Mouse (Mus musculus): ENCODE data around the gene Polr2l. TPM values are rescaled to one million over a fixed set of nuclear protein-coding genes. Genes with fewer than 3 reads are reported as not detected.
"Not testable (repeated sequence)": the region's sequence is repeated elsewhere in the genome, so short reads cannot be mapped to it uniquely, and the experiment has no call there.

The Polr2l gene
- polyA plus RNA-seq, 1 experiment from 2014 or later = 84.0 TPM

DNA sequence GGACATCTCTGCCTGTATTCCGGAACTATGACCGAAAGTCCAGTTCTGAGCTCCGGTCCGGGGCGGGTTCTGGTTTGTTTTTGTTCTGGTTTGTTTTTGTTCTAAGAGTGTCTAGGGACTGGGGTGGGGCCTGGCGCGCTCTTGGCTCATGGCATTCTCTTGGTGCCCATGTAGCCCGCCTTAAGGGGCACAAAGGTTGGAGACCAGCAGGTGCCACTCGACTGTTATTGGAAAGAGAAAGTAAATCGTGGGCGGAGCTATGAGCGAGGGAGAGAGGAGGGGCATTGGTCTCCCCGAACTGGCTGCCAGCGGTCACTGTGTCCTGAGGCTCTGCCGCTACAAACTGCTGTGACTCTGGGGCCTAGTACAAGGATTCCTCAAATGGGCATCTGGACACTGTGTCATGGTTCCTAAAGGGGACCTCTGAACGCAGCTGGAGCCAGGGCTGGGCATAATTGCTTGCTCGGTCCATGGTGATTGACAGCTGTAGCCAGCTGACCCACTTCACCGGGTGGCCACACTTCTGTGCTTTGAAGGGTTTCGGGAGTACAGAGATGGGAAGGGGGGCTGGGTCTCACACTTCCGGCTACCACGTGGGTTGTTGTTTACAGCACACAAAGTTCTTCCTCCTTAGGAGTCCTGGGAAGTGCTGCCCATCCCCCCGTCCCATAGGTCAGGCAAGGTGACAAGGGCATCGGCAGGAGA, 19.2 kb downstream of the Polr2l start:
- Histone ChIP-seq H3K9me3 (no peaks in the 10 kb centered on the region), H3K4me3 (peak overlapping the region; percentile 78), H3K27ac (replicated peaks) (peak overlapping the region; percentile 78), H3K36me3 (replicated peaks) (peaks cover 35% of the 10 kb centered on the region), H3K27me3 (replicated peaks; ENCODE audit: low read depth, poor library complexity, severe bottlenecking) (peaks cover 46% of the 10 kb centered on the region), H3K4me1 (peaks cover 25% of the 10 kb centered on the region)
- DNase-seq (ENCODE audit: low spot score) = peak; percentile 55
- WGBS = under 1% methylated on average over 23 of the region's 23 CpGs

DNA sequence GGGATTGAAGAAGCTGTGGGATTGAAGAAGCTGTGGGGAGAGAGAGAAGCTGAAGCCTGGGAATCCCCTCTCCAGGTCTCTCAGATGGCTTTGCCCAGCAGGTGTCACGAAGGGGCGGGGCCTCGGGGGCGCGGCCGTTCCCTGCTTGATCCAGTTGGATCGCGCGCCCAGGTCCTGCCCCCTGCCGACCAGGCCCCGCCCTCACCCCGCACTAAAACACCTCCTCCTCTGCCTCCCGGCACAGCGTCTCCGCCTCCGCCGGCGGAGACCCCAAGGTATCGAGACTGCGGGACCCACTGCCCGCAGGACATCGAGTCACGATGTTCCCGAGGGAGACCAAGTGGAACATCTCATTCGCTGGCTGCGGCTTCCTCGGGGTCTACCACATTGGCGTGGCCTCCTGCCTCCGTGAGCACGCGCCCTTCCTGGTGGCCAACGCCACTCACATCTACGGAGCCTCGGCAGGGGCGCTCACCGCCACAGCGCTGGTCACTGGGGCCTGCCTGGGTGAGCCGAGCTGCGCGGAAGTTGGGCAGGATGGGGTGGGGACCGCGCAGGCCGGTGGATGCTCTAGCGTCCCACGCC, 19.9 kb downstream of the Polr2l start, which contains the start of gene Pnpla2:
TSS of gene Pnpla2 (plus strand) at position 232 of the 585 bp plus-strand sequence.
- peaks cover 25% of the 10 kb centered on the region for H3K4me1 ChIP-seq
- under 1% methylated on average over 45 of the region's 45 CpGs for WGBS
- H3K4me3 ChIP-seq = peak within 1 kb of the TSS; percentile 78
- H3K27ac ChIP-seq (replicated peaks) = peak within 1 kb of the TSS; percentile 78
- H3K9me3 ChIP-seq = no peaks in the 10 kb centered on the region
- peaks cover 39% of the 10 kb centered on the region for H3K27me3 ChIP-seq (replicated peaks; ENCODE audit: low read depth, poor library complexity, severe bottlenecking)
- H3K36me3 ChIP-seq (replicated peaks) = peaks cover 43% of the 10 kb centered on the region
- DNase-seq (ENCODE audit: low spot score) = peak; percentile 95

DNA sequence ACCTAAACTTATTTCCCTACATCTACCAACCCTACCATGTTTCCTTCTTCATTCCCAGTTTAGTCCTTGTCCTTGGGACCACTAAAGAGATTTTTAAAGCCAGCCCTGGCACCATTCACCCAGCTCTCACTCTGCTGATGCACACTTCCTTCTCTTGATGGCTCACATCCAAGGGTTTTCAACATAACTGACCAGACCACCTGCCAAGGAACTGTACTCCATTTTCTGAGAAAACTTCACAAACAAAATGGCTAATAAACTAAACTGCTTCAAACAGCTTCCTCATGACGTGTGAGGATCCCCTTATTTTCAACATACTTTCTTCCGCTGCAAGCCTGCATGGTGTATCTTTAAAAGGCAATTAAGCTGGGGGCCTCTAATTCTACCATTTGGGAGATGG, 21.3 kb downstream of the Polr2l start:
- Histone ChIP-seq H3K4me3 (no peak overlapping the region), H3K4me1 (peaks cover 34% of the 10 kb centered on the region), H3K27ac (replicated peaks) (no peak overlapping the region), H3K27me3 (replicated peaks; ENCODE audit: low read depth, poor library complexity, severe bottlenecking) (peaks cover 25% of the 10 kb centered on the region), H3K36me3 (replicated peaks) (peaks cover 46% of the 10 kb centered on the region), H3K9me3 (no peaks in the 10 kb centered on the region)
- 80% methylated on average over 2 of the region's 2 CpGs for WGBS
- no peak for DNase-seq (ENCODE audit: low spot score)

DNA sequence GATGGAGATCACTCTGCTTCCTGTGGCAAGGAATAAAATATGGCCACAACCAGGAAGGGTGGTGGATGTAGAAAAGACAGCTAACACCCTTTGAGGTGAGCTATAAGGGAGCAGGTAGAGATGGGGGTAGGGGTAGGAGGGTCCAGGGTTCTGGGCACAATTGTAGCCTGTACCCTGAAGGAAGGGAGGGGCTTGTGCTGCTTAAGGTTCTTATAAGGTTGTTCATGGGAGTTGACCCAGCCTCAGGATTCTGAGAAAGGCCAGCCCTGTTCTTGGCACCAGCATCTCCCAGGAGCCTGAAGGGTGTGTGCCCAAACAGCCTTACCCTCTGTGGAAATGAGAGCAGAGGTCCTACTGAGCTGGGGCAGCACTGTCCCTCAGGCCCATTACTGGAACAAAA, 23.0 kb downstream of the Polr2l start:
- peaks cover 9% of the 10 kb centered on the region; the same call in 1 of the 2 replicates for H3K27me3 ChIP-seq (replicated peaks; ENCODE audit: low read depth, poor library complexity, severe bottlenecking)
- H3K4me1 ChIP-seq = peaks cover 40% of the 10 kb centered on the region
- no peak overlapping the region for H3K4me3 ChIP-seq
- H3K27ac ChIP-seq (replicated peaks) = no peak overlapping the region
- no peaks in the 10 kb centered on the region for H3K9me3 ChIP-seq
- DNase-seq (ENCODE audit: low spot score) = no peak
- H3K36me3 ChIP-seq (replicated peaks) = peaks cover 47% of the 10 kb centered on the region

DNA sequence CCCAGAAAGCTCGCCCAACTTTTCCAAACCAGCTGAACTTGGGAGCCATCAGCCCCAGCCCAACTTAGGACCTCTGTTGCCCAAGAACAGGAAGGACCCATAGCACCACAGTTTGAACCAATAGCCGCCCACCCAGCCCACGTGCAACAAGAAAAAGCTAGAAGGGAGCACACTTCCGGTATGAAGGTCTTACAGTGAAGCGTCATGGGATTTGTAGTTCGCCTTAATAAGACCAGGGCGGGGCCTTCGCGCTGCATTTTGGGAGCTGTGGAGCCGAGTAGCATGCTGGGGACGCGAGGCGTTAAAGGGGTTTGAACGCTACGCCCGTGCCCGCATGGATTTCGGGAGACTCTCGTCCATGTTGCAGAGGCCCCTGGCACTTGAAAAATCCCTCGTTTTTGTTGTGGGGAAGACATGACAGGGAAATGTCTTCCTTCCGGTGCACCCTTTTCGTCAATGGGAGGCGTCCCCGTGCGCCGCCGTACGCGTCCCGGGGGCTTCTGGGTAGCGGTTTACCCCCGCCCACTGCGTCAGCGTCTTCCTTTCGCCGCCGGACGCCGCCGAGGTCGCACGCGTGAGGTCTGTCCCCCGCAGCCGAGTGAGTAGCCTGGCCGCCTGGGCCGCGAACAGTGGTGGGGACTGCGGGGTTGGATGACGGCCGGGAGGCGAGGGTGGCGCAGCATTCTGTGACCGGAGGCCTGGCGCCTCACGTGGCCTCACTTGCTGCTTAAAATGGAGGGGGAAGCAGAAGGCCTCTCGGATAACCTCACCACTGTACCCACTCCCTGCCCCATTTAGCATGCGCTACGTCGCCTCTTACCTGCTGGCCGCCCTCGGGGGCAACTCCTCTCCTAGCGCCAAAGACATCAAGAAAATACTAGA, 27.6 kb downstream of the Polr2l start, which contains the start of gene Rplp2:
TSS of gene Rplp2 (plus strand) at position 261 of the 882 bp plus-strand sequence.
- Histone ChIP-seq H3K4me3 (peak within 1 kb of the TSS; percentile 96), H3K36me3 (replicated peaks) (peaks cover 45% of the 10 kb centered on the region), H3K9me3 (no peaks in the 10 kb centered on the region), H3K4me1 (peaks cover 37% of the 10 kb centered on the region), H3K27ac (replicated peaks) (peak within 1 kb of the TSS; percentile 95), H3K27me3 (replicated peaks; ENCODE audit: low read depth, poor library complexity, severe bottlenecking) (no peaks in the 10 kb centered on the region)
- WGBS = under 1% methylated on average over 63 of the region's 63 CpGs
- peak; percentile 94 for DNase-seq (ENCODE audit: low spot score)

DNA sequence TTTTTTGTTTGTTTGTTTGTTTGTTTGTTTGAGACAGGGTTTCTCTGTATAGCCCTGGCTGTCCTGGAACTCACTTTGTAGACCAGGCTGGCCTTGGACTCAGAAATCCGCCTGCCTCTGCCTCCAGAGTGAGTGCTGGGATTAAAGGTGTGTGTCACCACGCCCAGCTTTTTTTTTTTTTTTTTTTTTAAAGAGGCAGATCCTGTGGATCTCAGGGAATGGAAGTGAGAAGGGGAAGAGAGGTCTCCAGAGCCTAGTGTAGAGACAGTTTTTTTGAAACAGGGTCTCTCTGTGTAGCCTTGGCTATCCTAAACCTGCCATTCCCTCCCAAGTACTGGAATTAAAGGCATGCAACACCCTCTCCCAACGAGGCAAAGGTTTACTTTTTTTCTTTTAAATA, 28.6 kb downstream of the Polr2l start:
- not testable (repeated sequence) for H3K9me3 ChIP-seq; DNase-seq (ENCODE audit: low spot score); H3K27me3 ChIP-seq (replicated peaks; ENCODE audit: low read depth, poor library complexity, severe bottlenecking)
- Histone ChIP-seq H3K4me3 (peak overlapping the region; percentile 96), H3K27ac (replicated peaks) (0 out of 2 replicates have a peak overlapping the region, but pooled peaks have one; percentile 95), H3K4me1 (peaks cover 47% of the 10 kb centered on the region), H3K36me3 (replicated peaks) (peaks cover 45% of the 10 kb centered on the region)
- WGBS = 86% methylated on average over 3 of the region's 3 CpGs

DNA sequence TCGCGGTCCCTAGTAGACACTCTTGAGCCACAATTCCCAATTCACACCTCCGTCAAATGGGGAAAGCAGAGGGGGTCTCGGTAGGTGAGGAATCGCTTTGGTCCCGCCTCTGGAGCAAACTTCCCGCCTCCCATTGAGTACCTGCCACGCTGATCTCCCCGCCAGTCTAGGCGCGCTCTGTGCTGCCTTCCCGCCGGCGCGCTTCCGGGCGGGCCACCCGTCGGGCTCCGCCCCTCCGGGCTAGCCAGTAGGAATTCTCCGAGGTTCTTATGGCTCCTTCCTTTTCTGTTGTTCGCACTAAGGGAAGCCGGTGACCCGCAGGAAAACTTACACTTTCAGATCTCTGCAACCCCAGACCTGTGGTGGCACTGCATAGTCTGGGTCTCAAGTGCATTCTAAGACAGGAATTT, 31.1 kb downstream of the Polr2l start, which contains the start of gene Pidd1:
TSS of gene Pidd1 (minus strand) at position 198 of the 410 bp plus-strand sequence.
- Histone ChIP-seq H3K4me3 (peak within 1 kb of the TSS; percentile 64), H3K27ac (replicated peaks) (peak within 1 kb of the TSS; percentile 87), H3K9me3 (no peaks in the 10 kb centered on the region), H3K36me3 (replicated peaks) (peaks cover 45% of the 10 kb centered on the region), H3K27me3 (replicated peaks; ENCODE audit: low read depth, poor library complexity, severe bottlenecking) (no peaks in the 10 kb centered on the region), H3K4me1 (peaks cover 47% of the 10 kb centered on the region)
- peak; percentile 90 for DNase-seq (ENCODE audit: low spot score)
- under 1% methylated on average over 25 of the region's 25 CpGs for WGBS

DNA sequence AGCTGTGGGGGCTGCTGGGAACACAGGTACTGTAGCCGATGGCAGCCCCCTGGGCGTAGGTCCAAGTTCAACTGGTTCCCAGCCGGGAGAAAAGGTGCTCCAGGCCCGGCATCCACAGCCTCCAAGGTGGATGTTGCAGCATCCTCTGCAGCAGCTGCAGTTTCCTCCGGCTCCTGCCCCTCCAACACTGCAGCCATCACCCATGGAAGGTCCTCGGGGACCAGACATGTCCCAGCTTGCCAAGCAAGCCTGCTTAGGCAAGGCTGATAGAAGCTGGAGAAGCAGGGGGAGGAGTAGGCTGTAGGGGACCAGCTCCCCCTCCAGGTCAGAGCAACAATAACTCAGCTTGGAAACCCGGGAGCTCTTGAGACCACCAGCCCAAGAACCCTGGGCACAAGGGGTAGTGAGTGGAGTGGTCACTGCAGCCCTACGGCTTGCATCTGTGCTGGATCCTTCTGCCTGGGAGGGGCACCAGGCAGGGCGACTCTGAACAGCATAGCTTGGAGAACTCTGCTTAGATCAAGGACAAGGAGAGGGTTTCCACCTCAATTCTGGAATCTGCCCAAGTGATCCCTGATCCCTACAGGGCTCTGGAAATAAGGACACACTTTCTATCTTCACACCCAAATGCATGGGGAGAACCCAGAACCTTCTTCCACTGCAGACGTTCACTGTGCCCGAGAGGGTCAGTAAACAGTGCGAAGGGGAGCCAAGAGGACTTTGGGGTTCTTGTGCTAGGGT, 31.7 kb downstream of the Polr2l start:
- Histone ChIP-seq H3K9me3 (no peaks in the 10 kb centered on the region), H3K27ac (replicated peaks) (peak overlapping the region; percentile 87), H3K4me1 (peaks cover 42% of the 10 kb centered on the region), H3K4me3 (peak overlapping the region; percentile 64), H3K36me3 (replicated peaks) (peaks cover 45% of the 10 kb centered on the region), H3K27me3 (replicated peaks; ENCODE audit: low read depth, poor library complexity, severe bottlenecking) (no peaks in the 10 kb centered on the region)
- DNase-seq (ENCODE audit: low spot score) = peak; percentile 72
- 34% methylated on average over 12 of the region's 12 CpGs for WGBS

DNA sequence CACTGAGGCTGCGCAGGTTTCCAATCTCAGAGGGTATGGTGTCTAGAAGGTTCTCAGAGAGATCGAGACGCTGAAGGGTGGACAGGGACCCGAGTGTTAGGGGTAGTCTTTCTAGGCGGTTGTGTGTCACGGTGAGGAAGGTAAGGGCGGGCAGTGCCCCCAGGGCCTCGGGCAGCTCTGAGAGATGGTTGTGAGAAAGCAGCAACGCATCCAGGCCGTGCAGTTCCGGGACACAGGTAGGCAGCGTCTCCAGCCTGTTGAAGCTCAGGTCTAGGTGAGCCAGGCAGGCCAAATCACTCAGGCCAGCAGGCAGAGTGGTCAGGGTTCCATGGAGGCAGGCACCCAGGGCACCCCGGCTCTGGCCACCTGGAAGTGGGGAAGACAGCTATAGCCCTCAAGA, 32.7 kb downstream of the Polr2l start:
- peak overlapping the region; percentile 64 for H3K4me3 ChIP-seq

DNA sequence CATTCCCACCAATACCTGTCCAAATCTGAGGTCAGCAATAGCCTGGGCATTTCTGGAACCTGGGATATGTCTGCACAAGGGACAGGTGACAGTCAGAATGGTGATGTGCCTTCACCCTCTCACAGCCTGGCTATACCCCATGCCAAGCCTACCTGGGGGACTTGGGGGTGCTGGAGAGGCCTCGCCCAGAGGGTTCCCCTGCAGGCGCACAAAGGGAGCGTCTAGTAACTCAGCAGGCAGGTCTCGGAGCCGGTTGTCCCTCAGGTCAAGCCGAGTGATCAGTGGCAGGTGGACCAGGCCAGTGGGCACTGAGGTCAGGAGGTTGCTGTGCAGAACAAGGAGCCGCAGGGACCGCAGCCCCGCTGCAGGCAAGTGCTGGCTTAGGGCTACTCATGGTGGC, 33.5 kb downstream of the Polr2l start:
- 89% methylated on average over 9 of the region's 9 CpGs for WGBS
- DNase-seq (ENCODE audit: low spot score) = no peak
- H3K9me3 ChIP-seq = no peaks in the 10 kb centered on the region
- no peak overlapping the region for H3K4me3 ChIP-seq
- no peaks in the 10 kb centered on the region for H3K27me3 ChIP-seq (replicated peaks; ENCODE audit: low read depth, poor library complexity, severe bottlenecking)
- peaks cover 51% of the 10 kb centered on the region for H3K36me3 ChIP-seq (replicated peaks)
- peaks cover 53% of the 10 kb centered on the region for H3K4me1 ChIP-seq
- no peak overlapping the region for H3K27ac ChIP-seq (replicated peaks)

More for the DNA sequence above, 32.7 kb downstream of the Polr2l start:
- peaks cover 51% of the 10 kb centered on the region for H3K36me3 ChIP-seq (replicated peaks)
- 91% methylated on average over 13 of the region's 13 CpGs for WGBS
- H3K27me3 ChIP-seq (replicated peaks; ENCODE audit: low read depth, poor library complexity, severe bottlenecking) = no peaks in the 10 kb centered on the region
- peaks cover 47% of the 10 kb centered on the region for H3K4me1 ChIP-seq
- H3K27ac ChIP-seq (replicated peaks) = peak overlapping the region; percentile 87; the same call in 1 of the 2 replicates
- DNase-seq (ENCODE audit: low spot score) = no peak
- no peaks in the 10 kb centered on the region for H3K9me3 ChIP-seq

DNA sequence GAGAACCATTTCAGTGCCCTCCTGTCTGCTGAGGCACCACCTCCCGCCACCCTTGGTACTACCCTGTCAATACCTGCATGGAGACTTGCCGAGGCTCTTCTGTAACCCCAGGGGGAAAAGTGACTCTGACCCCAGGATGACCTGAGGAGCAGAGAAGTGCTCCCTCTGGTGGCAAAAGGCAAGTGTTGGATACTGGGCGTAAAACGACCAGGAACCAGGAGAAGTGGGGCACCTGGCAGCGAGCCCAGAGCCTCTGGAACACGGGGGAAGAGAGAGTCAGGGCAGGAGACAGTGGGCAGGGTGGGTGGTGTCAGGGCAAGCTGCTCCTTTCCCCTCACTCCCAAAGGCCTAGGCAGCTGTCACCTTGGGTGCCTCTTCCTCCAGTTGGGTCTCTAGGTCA, 34.3 kb downstream of the Polr2l start:
- Histone ChIP-seq H3K4me1 (peaks cover 62% of the 10 kb centered on the region), H3K27me3 (replicated peaks; ENCODE audit: low read depth, poor library complexity, severe bottlenecking) (no peaks in the 10 kb centered on the region), H3K27ac (replicated peaks) (no peak overlapping the region), H3K9me3 (no peaks in the 10 kb centered on the region), H3K36me3 (replicated peaks) (peaks cover 57% of the 10 kb centered on the region), H3K4me3 (0 out of 2 replicates have a peak overlapping the region, but pooled peaks have one; percentile 4)
- 36% methylated on average over 6 of the region's 6 CpGs for WGBS
- peak; percentile 50 for DNase-seq (ENCODE audit: low spot score)

DNA sequence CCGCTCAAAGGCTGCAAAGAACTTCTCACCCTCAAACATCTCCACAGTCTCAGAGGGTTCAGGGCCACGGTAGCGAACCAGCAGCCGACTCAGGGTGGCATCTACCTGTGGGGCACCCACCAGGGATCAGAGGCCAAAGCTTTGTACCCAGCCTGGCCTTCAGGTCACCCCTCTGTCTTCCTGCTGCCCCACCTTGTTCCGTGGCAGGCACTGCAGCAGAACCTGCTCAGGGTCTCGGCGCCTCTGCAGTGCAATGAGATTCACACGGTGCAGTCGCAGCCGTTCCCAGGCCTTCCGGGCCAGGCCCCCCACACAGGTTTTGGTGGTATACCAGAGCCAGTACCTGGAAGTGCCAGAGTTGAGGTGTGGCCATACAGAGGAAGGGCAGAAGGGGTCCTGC, 35.1 kb downstream of the Polr2l start:
- WGBS = 94% methylated on average over 11 of the region's 11 CpGs
- H3K4me3 ChIP-seq = no peak overlapping the region
- peaks cover 70% of the 10 kb centered on the region for H3K4me1 ChIP-seq
- no peak for DNase-seq (ENCODE audit: low spot score)
- no peaks in the 10 kb centered on the region for H3K9me3 ChIP-seq
- H3K27me3 ChIP-seq (replicated peaks; ENCODE audit: low read depth, poor library complexity, severe bottlenecking) = no peaks in the 10 kb centered on the region
- H3K36me3 ChIP-seq (replicated peaks) = peaks cover 57% of the 10 kb centered on the region
- no peak overlapping the region for H3K27ac ChIP-seq (replicated peaks)

Measured in embryonic facial prominence, embryonic 10.5 days (tissue).